Mouse (Mus musculus) MEL (cell line): ENCODE results near the gene Pigk. TPM values are rescaled to one million over a fixed set of nuclear protein-coding genes. Genes with fewer than 3 reads are reported as not detected.

Experiments
- DNase-seq: peaks from one replicate; pipeline ENCODE4 v3.0.0; 2011; ENCODE audit warnings: low read depth, low spot score
- H3K27ac ChIP-seq: 2 replicates; pipeline ENCODE4 v1.5.1; 2012; ENCODE audit warnings: low read depth, mild to moderate bottlenecking, control low read depth, low read length, moderate library complexity; ENCODE audit not compliant: control insufficient read depth
- H3K27me3 ChIP-seq, 2 experiments: fragments of 150-350 bp in 1 of 2; sonication (generic) in 1 of 2; 2 replicates each; pipeline ENCODE4 v1.6.1; 2012; ENCODE audit warnings: low read length in 2 of 2, mild to moderate bottlenecking in 2 of 2, improper control_type of control experiment in 1 of 2, moderate library complexity in 1 of 2; ENCODE audit not compliant: insufficient read depth in 2 of 2, control insufficient read depth in 1 of 2
- H3K36me3 ChIP-seq, 2 experiments: 2 replicates each; pipeline ENCODE4 v1.6.1; 2012 to 2014; ENCODE audit warnings: low read length in 2 of 2, improper control_type of control experiment in 1 of 2, inconsistent platforms in 1 of 2, mild to moderate bottlenecking in 1 of 2; ENCODE audit not compliant: insufficient read depth in 2 of 2, control insufficient read depth in 1 of 2
- H3K4me1 ChIP-seq, 2 experiments: fragments of 150-350 bp in 1 of 2; sonication (generic) in 1 of 2; 2 replicates each; pipeline ENCODE4 v1.6.1; 2012; ENCODE audit warnings: low read length in 2 of 2, improper control_type of control experiment in 1 of 2, mild to moderate bottlenecking in 1 of 2; ENCODE audit not compliant: insufficient read depth in 2 of 2, control insufficient read depth in 1 of 2
- H3K4me3 ChIP-seq, 2 experiments: fragments of 150-350 bp in 1 of 2; sonication (generic) in 1 of 2; 2 replicates each; pipeline ENCODE4 v1.5.1; 2012; ENCODE audit warnings: low read depth in 2 of 2, low read length in 2 of 2, mild to moderate bottlenecking in 2 of 2, moderate library complexity in 2 of 2, control low read depth in 1 of 2, improper control_type of control experiment in 1 of 2; ENCODE audit not compliant: control insufficient read depth in 1 of 2, insufficient read depth in 1 of 2
- H3K79me2 ChIP-seq: 2 replicates; pipeline ENCODE4 v1.6.1; 2012; ENCODE audit warnings: mild to moderate bottlenecking, low read length, moderate library complexity; ENCODE audit not compliant: control insufficient read depth, poor library complexity, insufficient read depth
- H3K9ac ChIP-seq: 2 replicates; pipeline ENCODE4 v1.6.1; 2012; ENCODE audit warnings: low read depth, mild to moderate bottlenecking, control low read depth, low read length, moderate library complexity; ENCODE audit not compliant: control insufficient read depth, poor library complexity, severe bottlenecking
- H3K9me3 ChIP-seq: fragments of 150-350 bp; sonication (generic); replicated peaks from 2 replicates; pipeline ENCODE4 v1.6.1; 2012; ENCODE audit warnings: mild to moderate bottlenecking, low read length, improper control_type of control experiment, moderate library complexity; ENCODE audit not compliant: insufficient read depth
- CHD1 ChIP-seq: IDR thresholded peaks from 2 replicates; pipeline ENCODE4 v1.6.1; 2012; ENCODE audit warnings: low read depth, mild to moderate bottlenecking, inconsistent platforms, low read length, improper control_type of control experiment
- E2F4 ChIP-seq: IDR thresholded peaks from 2 replicates; pipeline ENCODE4 v1.6.1; 2011; ENCODE audit warnings: low read depth, low read length, improper control_type of control experiment, borderline replicate concordance
- ELF1 ChIP-seq: IDR thresholded peaks from 2 replicates; pipeline ENCODE4 v1.6.1; 2014; ENCODE audit warnings: low read depth, mild to moderate bottlenecking, inconsistent platforms, low read length, improper control_type of control experiment, moderate library complexity
- EP300 ChIP-seq, 2 experiments: IDR thresholded peaks; 2 replicates each; pipeline ENCODE4 v1.6.1; 2011; ENCODE audit warnings: improper control_type of control experiment in 2 of 2, low read length in 2 of 2, low read depth in 1 of 2, mild to moderate bottlenecking in 1 of 2
- ETS1 ChIP-seq: IDR thresholded peaks from 2 replicates; pipeline ENCODE4 v1.6.1; 2012; ENCODE audit warnings: low read depth, mild to moderate bottlenecking, inconsistent platforms, low read length, improper control_type of control experiment, moderate library complexity
- GATA1 ChIP-seq: IDR thresholded peaks from 2 replicates; pipeline ENCODE4 v1.6.1; 2011; ENCODE audit warnings: low read depth, low read length, improper control_type of control experiment
- JUND ChIP-seq: IDR thresholded peaks from 2 replicates; pipeline ENCODE4 v1.6.1; 2011; ENCODE audit warnings: low read depth, mild to moderate bottlenecking, improper control_type of control experiment, low read length
- MAFK ChIP-seq: IDR thresholded peaks from 2 replicates; pipeline ENCODE4 v1.6.1; 2011; ENCODE audit warnings: low read depth, mild to moderate bottlenecking, low read length, improper control_type of control experiment, borderline replicate concordance
- MAX ChIP-seq: IDR thresholded peaks from 2 replicates; pipeline ENCODE4 v1.6.1; 2011; ENCODE audit warnings: low read length, improper control_type of control experiment
- MAZ ChIP-seq: IDR thresholded peaks from 2 replicates; pipeline ENCODE4 v1.6.1; 2012; ENCODE audit warnings: low read depth, mild to moderate bottlenecking, inconsistent platforms, low read length, improper control_type of control experiment
- MYB ChIP-seq: IDR thresholded peaks from 2 replicates; pipeline ENCODE4 v1.6.1; 2011; ENCODE audit warnings: mild to moderate bottlenecking, low read depth, low read length, improper control_type of control experiment
- NELFE ChIP-seq: IDR thresholded peaks from 2 replicates; pipeline ENCODE4 v1.6.1; 2011; ENCODE audit warnings: low read depth, low read length, improper control_type of control experiment
- NRF1 ChIP-seq: IDR thresholded peaks from 2 replicates; pipeline ENCODE4 v1.6.1; 2014; ENCODE audit warnings: low read depth, mild to moderate bottlenecking, inconsistent platforms, low read length, improper control_type of control experiment, moderate library complexity; ENCODE audit not compliant: poor library complexity, insufficient read depth, severe bottlenecking
- POLR2AphosphoS2 ChIP-seq: IDR thresholded peaks from 2 replicates; pipeline ENCODE4 v1.6.1; 2011; ENCODE audit warnings: low read length, improper control_type of control experiment
- RAD21 ChIP-seq: IDR thresholded peaks from 2 replicates; pipeline ENCODE4 v1.6.1; 2011; ENCODE audit warnings: mild to moderate bottlenecking, low read depth, low read length, improper control_type of control experiment
- SIN3A ChIP-seq: IDR thresholded peaks from 2 replicates; pipeline ENCODE4 v1.6.1; 2012; ENCODE audit warnings: low read length, improper control_type of control experiment, inconsistent platforms
- SMC3 ChIP-seq: IDR thresholded peaks from 2 replicates; pipeline ENCODE4 v1.6.1; 2011; ENCODE audit warnings: low read depth, low read length, improper control_type of control experiment
- TAL1 ChIP-seq: IDR thresholded peaks from 2 replicates; pipeline ENCODE4 v1.6.1; 2012; ENCODE audit warnings: mild to moderate bottlenecking, inconsistent platforms, low read length, moderate library complexity, mixed read lengths
- TBP ChIP-seq: IDR thresholded peaks from 2 replicates; pipeline ENCODE4 v1.8.0; 2011; ENCODE audit warnings: low read depth, low read length, improper control_type of control experiment
- UBTF ChIP-seq: IDR thresholded peaks from 2 replicates; pipeline ENCODE4 v1.6.1; 2012; ENCODE audit warnings: low read depth, mild to moderate bottlenecking, inconsistent platforms, low read length, improper control_type of control experiment, moderate library complexity, borderline replicate concordance; ENCODE audit not compliant: insufficient read depth
- USF1 ChIP-seq: IDR thresholded peaks from 2 replicates; pipeline ENCODE4 v1.6.1; 2014; ENCODE audit warnings: low read depth, mild to moderate bottlenecking, inconsistent platforms, low read length, improper control_type of control experiment, moderate library complexity
- polyA plus RNA-seq, 2 experiments: library from polyadenylated mRNA; stranded (reverse) in 1 of 2; unstranded in 1 of 2; fragments of >175 nt in 1 of 2; fragments of >200 nt in 1 of 2; gene quantifications; 2 replicates each; pipeline versions ENCODE4 v1.2.1 to v1.2.4; 2012; ENCODE audit warnings: low replicate concordance in 2 of 2, low read depth in 1 of 2; ENCODE audit not compliant: insufficient read length in 2 of 2, insufficient read depth in 1 of 2, missing spikeins in 1 of 2
- total RNA-seq: library from RNA; depleted of rRNA; stranded (reverse); fragments of 300-350 nt; gene quantifications from 2 replicates; pipeline ENCODE4 v1.2.3, GENCODE M21; 2012

Gene Pigk
- total and polyA plus RNA-seq, 3 experiments = 14.6 to 17.8 TPM; not detected in 1

DNA sequence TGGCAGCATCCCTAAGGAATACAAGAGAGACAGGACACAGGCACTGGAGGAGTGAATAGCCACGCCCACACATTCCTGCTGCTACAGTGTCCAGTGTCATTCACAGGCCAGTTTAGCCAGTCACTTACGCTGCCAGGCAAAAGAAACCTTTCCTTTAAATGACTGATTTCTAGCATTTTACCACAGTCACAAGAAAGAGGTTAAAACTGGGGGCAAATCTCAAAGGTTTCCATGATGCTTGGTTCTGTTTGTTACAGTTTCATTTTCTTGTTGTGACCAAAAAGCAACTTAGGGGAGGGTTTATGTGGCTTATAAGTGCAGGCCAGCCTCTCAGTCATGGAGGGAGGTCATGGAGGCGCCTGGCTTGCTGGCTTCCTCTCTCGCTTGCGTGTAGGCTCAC is 193.8 kb downstream of the Pigk start:
- no peaks in the 10 kb centered on the region for H3K79me2 ChIP-seq
- TF ChIP-seq ETS1 = no peak
- no peak for TF ChIP-seq MAFK
- TF ChIP-seq E2F4 = no peak
- no peak for TF ChIP-seq TBP
- no peak for TF ChIP-seq USF1
- TF ChIP-seq NRF1 = no peak
- TF ChIP-seq MAX = no peak
- no peak for TF ChIP-seq ELF1
- no peak for TF ChIP-seq CHD1
- TF ChIP-seq UBTF = no peak
- no peak for TF ChIP-seq NELFE
- TF ChIP-seq MAZ = no peak
- no peak for TF ChIP-seq GATA1
- TF ChIP-seq SMC3 = no peak
- no peak for TF ChIP-seq MYB
- no peak for TF ChIP-seq TAL1
- no peak for TF ChIP-seq POLR2AphosphoS2
- no peak for TF ChIP-seq JUND
- TF ChIP-seq EP300 (IDR thresholded peaks at IDR 0.05; ENCODE audit: low read depth in 1 of 2, low read length in 2 of 2) = no peak
- peaks cover 0 to 11% of the 10 kb centered on the region in 2 experiments; a peak in 3 of 4 replicates for H3K27me3 ChIP-seq
- H3K36me3 ChIP-seq = no peaks in the 10 kb centered on the region
- peaks cover 0 to 9% of the 10 kb centered on the region in 2 experiments; a peak in 1 of 4 replicates for H3K4me1 ChIP-seq
- H3K4me3 ChIP-seq = no peak overlapping the region
- H3K27ac ChIP-seq = no peak overlapping the region
- no peak for DNase-seq
- H3K9ac ChIP-seq = no peak overlapping the region
- no peaks in the 10 kb centered on the region for H3K9me3 ChIP-seq

DNA sequence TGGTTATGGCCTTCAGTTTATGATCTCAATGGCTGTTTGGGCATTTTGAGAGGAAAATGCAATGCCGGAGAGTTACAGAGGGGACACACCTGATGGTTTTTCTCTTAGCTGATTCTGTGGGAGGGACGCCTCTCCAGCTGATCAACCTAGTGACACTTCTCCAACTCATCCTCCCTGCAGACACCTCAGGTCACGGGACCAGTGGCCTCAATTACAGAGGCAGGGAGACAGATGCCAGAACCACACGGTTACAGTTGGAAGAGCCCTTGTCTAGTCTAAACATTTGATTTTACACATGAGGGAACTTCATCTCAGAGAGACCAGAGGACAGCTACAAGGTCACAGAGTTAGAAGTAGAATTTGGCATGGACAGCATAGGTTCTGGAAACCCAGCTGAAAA is 197.7 kb downstream of the Pigk start:
- TF ChIP-seq MAFK (no peak), MAZ (no peak), TBP (no peak), GATA1 (no peak), RAD21 (no peak), SIN3A (no peak)
- Histone ChIP-seq H3K9me3 (no peaks in the 10 kb centered on the region), H3K79me2 (no peaks in the 10 kb centered on the region), H3K36me3 (no peaks in the 10 kb centered on the region), H3K9ac (no peak overlapping the region), H3K27ac (no peak overlapping the region), H3K4me1 (peaks cover 0 to 14% of the 10 kb centered on the region in 2 experiments; a peak in 1 of 4 replicates), H3K4me3 (no peak overlapping the region), H3K27me3 (no peaks in the 10 kb centered on the region)
- no peak for DNase-seq
